17 mouse cellular contexts compared by ENCODE assay signal in genomic region chr7:78555532-78555931, GRCm38 (mm10).
"Had no signal": no experiment of that assay in that cellular context is flagged by ENCODE, and none has a peak within 500 bp of the region (broad histone marks: within the 10 kb centered on the region; RNA-seq: fewer than 3 reads in every experiment).

No protein-coding gene starts in this region.

- H3K36me3 ChIP-seq: lung, embryonic 15.5 days; midbrain, embryonic 15.5 days; neural tube, embryonic 12.5 days; stomach, embryonic 15.5 days had no signal

- H3K9ac ChIP-seq: lung, embryonic 15.5 days; midbrain, embryonic 13.5 days; midbrain, embryonic 15.5 days; neural tube, embryonic 12.5 days; stomach, embryonic 15.5 days had no signal

- ATAC-seq: lung, postnatal 0 days; midbrain, embryonic 13.5 days; midbrain, embryonic 15.5 days had no signal

- H3K4me3 ChIP-seq: lung, embryonic 15.5 days; megakaryocyte, embryonic 14.5 days; midbrain, embryonic 13.5 days; midbrain, embryonic 15.5 days; neural tube, embryonic 12.5 days; stomach, embryonic 15.5 days had no signal

- H3K27me3 ChIP-seq: lung, embryonic 15.5 days; megakaryocyte, embryonic 14.5 days; midbrain, embryonic 13.5 days; midbrain, embryonic 15.5 days; neural tube, embryonic 12.5 days; stomach, embryonic 15.5 days had no signal

- H3K4me2 ChIP-seq: lung, embryonic 15.5 days; midbrain, embryonic 11.5 days; midbrain, embryonic 13.5 days; midbrain, embryonic 15.5 days; neural tube, embryonic 12.5 days; stomach, embryonic 15.5 days had no signal

- DNase-seq: lung, adult 2 months; lung, postnatal 14 days; lung, postnatal 36 days; right cerebral cortex, postnatal 14 days; thymus, adult 2 months; thymus, postnatal 25 days; thymus, postnatal 4 days had no signal

- H3K4me1 ChIP-seq: lung, embryonic 15.5 days; megakaryocyte, embryonic 14.5 days; midbrain, embryonic 13.5 days; midbrain, embryonic 15.5 days; neural tube, embryonic 12.5 days; stomach, embryonic 15.5 days had no signal

- H3K27ac ChIP-seq: lung, embryonic 15.5 days; macrophage; midbrain, embryonic 13.5 days; midbrain, embryonic 15.5 days; neural tube, embryonic 12.5 days; stomach, embryonic 15.5 days; stomach, postnatal 0 days had no signal

- H3K9me3 ChIP-seq: lung, embryonic 15.5 days; megakaryocyte, embryonic 14.5 days; midbrain, embryonic 13.5 days; midbrain, embryonic 15.5 days; neural tube, embryonic 12.5 days; stomach, embryonic 15.5 days had no signal
